Mouse (Mus musculus): ENCODE data around the gene Il11ra1. TPM values are rescaled to one million over a fixed set of nuclear protein-coding genes. Genes with fewer than 3 reads are reported as not detected.

Il11ra1 gene
- polyA plus RNA-seq, 1 experiment from 2014 or later = 36.0 TPM

GRCm38 (mm10) chr4:41665009-41665675 lies 34.6 kb upstream of the Il11ra1 start:
- Histone ChIP-seq H3K9ac (no peak overlapping the region), H3K4me1 (replicated peaks) (peaks cover 7% of the 10 kb centered on the region), H3K36me3 (replicated peaks) (no peaks in the 10 kb centered on the region), H3K9me3 (replicated peaks) (no peaks in the 10 kb centered on the region), H3K4me3 (replicated peaks) (no peak overlapping the region), H3K27me3 (peaks cover 3% of the 10 kb centered on the region; the same call in 1 of the 2 replicates), H3K27ac (replicated peaks) (no peak overlapping the region), H3K4me2 (no peak overlapping the region)
- WGBS (ENCODE audit: insufficient replicate concordance) = 6% methylated on average over 7 of the region's 8 CpGs
- ATAC-seq (ENCODE audit: insufficient read depth) = no peak

DNA sequence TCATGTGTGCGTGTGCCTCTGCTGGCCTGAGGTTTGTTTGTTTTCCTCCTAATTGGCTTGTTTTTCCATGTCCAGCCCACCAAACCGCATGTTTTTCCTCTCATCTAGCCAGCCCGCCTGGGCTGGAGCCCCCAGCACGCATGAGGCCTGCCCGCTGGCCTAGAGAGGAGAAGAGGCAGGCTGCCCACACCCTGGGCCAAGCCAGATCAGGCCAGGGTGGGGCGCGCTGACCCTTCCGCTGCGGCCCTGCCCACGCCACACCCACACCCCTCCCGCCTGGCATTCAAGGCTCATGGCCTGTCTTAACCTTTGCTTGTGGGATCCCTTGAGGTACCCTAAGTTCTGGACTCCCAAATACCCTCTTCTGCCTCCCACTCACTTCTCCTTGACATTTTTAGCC lies 33.1 kb upstream of the Il11ra1 start:
- no peaks in the 10 kb centered on the region for H3K4me1 ChIP-seq (replicated peaks)
- WGBS (ENCODE audit: insufficient replicate concordance) = 62% methylated on average over 11 of the region's 11 CpGs
- H3K9me3 ChIP-seq (replicated peaks) = no peaks in the 10 kb centered on the region
- no peak overlapping the region for H3K4me2 ChIP-seq
- H3K27ac ChIP-seq (replicated peaks) = no peak overlapping the region
- no peak overlapping the region for H3K4me3 ChIP-seq (replicated peaks)
- no peak for ATAC-seq (ENCODE audit: insufficient read depth)
- no peaks in the 10 kb centered on the region for H3K36me3 ChIP-seq (replicated peaks)
- H3K27me3 ChIP-seq = peaks cover 11% of the 10 kb centered on the region
- no peak overlapping the region for H3K9ac ChIP-seq

DNA sequence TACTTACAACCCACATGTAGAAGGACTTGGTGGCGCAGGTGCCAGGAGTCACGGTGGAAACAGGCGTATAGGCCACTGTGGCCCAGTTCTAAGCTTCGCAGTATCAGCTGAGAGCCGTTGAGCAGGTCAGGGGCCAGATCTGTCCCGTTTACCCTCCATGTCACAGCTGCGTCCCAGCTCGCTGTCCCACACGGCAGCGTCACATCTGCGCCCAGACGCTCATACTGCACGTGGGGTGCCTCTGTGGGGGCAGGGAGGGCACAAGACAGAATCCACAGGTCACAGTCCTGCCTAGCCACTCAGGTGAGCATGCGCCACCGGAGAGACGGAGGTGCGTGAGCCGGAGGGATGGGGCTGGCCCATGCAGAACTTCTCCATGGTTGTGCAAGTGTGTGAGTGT lies 29.0 kb upstream of the Il11ra1 start:
- 70% methylated on average over 18 of the region's 18 CpGs for WGBS (ENCODE audit: insufficient replicate concordance)
- no peak overlapping the region for H3K4me3 ChIP-seq (replicated peaks)
- H3K9ac ChIP-seq = no peak overlapping the region
- H3K9me3 ChIP-seq (replicated peaks) = no peaks in the 10 kb centered on the region
- no peak for ATAC-seq (ENCODE audit: insufficient read depth)
- H3K27ac ChIP-seq (replicated peaks) = no peak overlapping the region
- H3K27me3 ChIP-seq = peaks cover 42% of the 10 kb centered on the region
- no peaks in the 10 kb centered on the region for H3K4me1 ChIP-seq (replicated peaks)
- H3K4me2 ChIP-seq = no peak overlapping the region
- H3K36me3 ChIP-seq (replicated peaks) = no peaks in the 10 kb centered on the region

GRCm38 (mm10) chr4:41671500-41671899 lies 28.3 kb upstream of the Il11ra1 start:
- no peak overlapping the region for H3K27ac ChIP-seq (replicated peaks)
- H3K4me3 ChIP-seq (replicated peaks) = no peak overlapping the region
- H3K4me2 ChIP-seq = no peak overlapping the region
- WGBS (ENCODE audit: insufficient replicate concordance) = 34% methylated on average over 5 of the region's 5 CpGs
- no peaks in the 10 kb centered on the region for H3K36me3 ChIP-seq (replicated peaks)
- H3K9ac ChIP-seq = no peak overlapping the region
- no peak for ATAC-seq (ENCODE audit: insufficient read depth)
- no peaks in the 10 kb centered on the region for H3K9me3 ChIP-seq (replicated peaks)
- H3K4me1 ChIP-seq (replicated peaks) = no peaks in the 10 kb centered on the region
- peaks cover 44% of the 10 kb centered on the region for H3K27me3 ChIP-seq

- no peak overlapping the region for H3K4me3 ChIP-seq (replicated peaks)
- WGBS (ENCODE audit: insufficient replicate concordance) = 33% methylated on average over 8 of the region's 8 CpGs
- no peak overlapping the region for H3K27ac ChIP-seq (replicated peaks)
- H3K9me3 ChIP-seq (replicated peaks) = no peaks in the 10 kb centered on the region
- H3K4me2 ChIP-seq = no peak overlapping the region
- H3K36me3 ChIP-seq (replicated peaks) = no peaks in the 10 kb centered on the region
- H3K9ac ChIP-seq = no peak overlapping the region
- ATAC-seq (ENCODE audit: insufficient read depth) = no peak
- H3K4me1 ChIP-seq (replicated peaks) = no peaks in the 10 kb centered on the region
- H3K27me3 ChIP-seq = peaks cover 49% of the 10 kb centered on the region
These were observed 27.8 kb upstream of the Il11ra1 start for GRCm38 (mm10) chr4:41671963-41672480.

- Histone ChIP-seq H3K27me3 (peaks cover 53% of the 10 kb centered on the region), H3K4me1 (replicated peaks) (no peaks in the 10 kb centered on the region)
These were observed 27.2 kb upstream of the Il11ra1 start for GRCm38 (mm10) chr4:41672522-41672963.

GRCm38 (mm10) chr4:41673186-41673585 lies 26.6 kb upstream of the Il11ra1 start:
- no peak overlapping the region for H3K9ac ChIP-seq
- H3K36me3 ChIP-seq (replicated peaks) = no peaks in the 10 kb centered on the region
- no peaks in the 10 kb centered on the region for H3K4me1 ChIP-seq (replicated peaks)
- H3K27ac ChIP-seq (replicated peaks) = no peak overlapping the region
- peaks cover 56% of the 10 kb centered on the region for H3K27me3 ChIP-seq
- H3K4me3 ChIP-seq (replicated peaks) = no peak overlapping the region
- WGBS (ENCODE audit: insufficient replicate concordance) = 62% methylated on average over 19 of the region's 19 CpGs
- no peaks in the 10 kb centered on the region for H3K9me3 ChIP-seq (replicated peaks)
- no peak for ATAC-seq (ENCODE audit: insufficient read depth)
- H3K4me2 ChIP-seq = no peak overlapping the region

More at GRCm38 (mm10) chr4:41672522-41672963, 27.2 kb upstream of the Il11ra1 start:
- Histone ChIP-seq H3K9ac (no peak overlapping the region), H3K4me3 (replicated peaks) (no peak overlapping the region), H3K27ac (replicated peaks) (no peak overlapping the region), H3K4me2 (no peak overlapping the region), H3K36me3 (replicated peaks) (no peaks in the 10 kb centered on the region), H3K9me3 (replicated peaks) (no peaks in the 10 kb centered on the region)
- WGBS (ENCODE audit: insufficient replicate concordance) = 32% methylated on average over 8 of the region's 8 CpGs
- no peak for ATAC-seq (ENCODE audit: insufficient read depth)

DNA sequence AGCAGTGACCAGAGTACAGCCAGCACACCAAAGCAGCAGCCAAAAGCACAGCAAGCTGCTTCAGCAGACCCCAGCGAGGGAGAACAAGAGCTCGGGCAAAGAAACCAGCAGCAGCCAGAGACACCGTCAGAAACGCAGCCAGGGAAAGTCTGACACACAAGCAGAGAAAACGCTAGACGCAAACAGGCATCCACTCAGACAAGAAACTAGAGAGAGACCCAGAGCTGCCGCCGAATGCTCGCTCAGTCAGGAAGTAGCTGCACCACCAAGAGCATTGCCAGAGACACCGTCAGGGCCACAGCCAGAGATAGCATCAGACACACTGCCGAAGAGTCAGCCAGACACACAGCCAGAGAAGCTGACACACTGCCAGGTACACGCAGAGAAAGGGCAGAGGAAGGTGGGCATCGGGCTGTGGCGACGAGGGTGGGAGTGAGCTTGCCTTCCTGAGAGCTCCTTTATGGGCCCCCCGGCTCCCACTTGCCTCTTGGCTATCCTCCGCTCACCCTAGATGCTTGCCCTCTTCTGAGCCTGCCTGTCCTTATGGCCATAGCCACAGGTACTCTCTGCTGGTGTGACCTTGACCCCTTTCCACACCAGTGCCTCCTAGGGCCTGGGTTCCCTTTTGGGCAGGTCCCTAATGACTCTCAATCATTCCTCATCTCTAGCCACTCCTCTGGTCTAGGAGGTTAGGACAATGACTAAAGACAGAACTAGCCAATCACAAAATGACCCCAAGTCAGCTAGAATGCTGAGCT lies 23.4 kb upstream of the Il11ra1 start:
- H3K4me1 ChIP-seq (replicated peaks) = no peaks in the 10 kb centered on the region
- H3K9me3 ChIP-seq (replicated peaks) = no peaks in the 10 kb centered on the region
- ATAC-seq (ENCODE audit: insufficient read depth) = no peak
- no peak overlapping the region for H3K4me3 ChIP-seq (replicated peaks)
- no peaks in the 10 kb centered on the region for H3K36me3 ChIP-seq (replicated peaks)
- H3K27me3 ChIP-seq = peaks cover 78% of the 10 kb centered on the region
- WGBS (ENCODE audit: insufficient replicate concordance) = 32% methylated on average over 17 of the region's 17 CpGs
- H3K4me2 ChIP-seq = no peak overlapping the region
- H3K27ac ChIP-seq (replicated peaks) = no peak overlapping the region
- H3K9ac ChIP-seq = no peak overlapping the region

- H3K9me3 ChIP-seq (replicated peaks) = no peaks in the 10 kb centered on the region
- H3K4me1 ChIP-seq (replicated peaks) = no peaks in the 10 kb centered on the region
- H3K9ac ChIP-seq = no peak overlapping the region
- H3K27ac ChIP-seq (replicated peaks) = no peak overlapping the region
- H3K36me3 ChIP-seq (replicated peaks) = no peaks in the 10 kb centered on the region
- no peak overlapping the region for H3K4me3 ChIP-seq (replicated peaks)
- ATAC-seq (ENCODE audit: insufficient read depth) = no peak
- no peak overlapping the region for H3K4me2 ChIP-seq
- WGBS (ENCODE audit: insufficient replicate concordance) = 48% methylated on average over 13 of the region's 13 CpGs
- H3K27me3 ChIP-seq = peaks cover 77% of the 10 kb centered on the region
These were observed 22.7 kb upstream of the Il11ra1 start for GRCm38 (mm10) chr4:41677006-41677629.

GRCm38 (mm10) chr4:41678863-41679262 lies 20.9 kb upstream of the Il11ra1 start:
- Histone ChIP-seq H3K36me3 (replicated peaks) (no peaks in the 10 kb centered on the region), H3K27me3 (peaks cover 74% of the 10 kb centered on the region), H3K27ac (replicated peaks) (no peak overlapping the region), H3K9ac (no peak overlapping the region), H3K4me2 (no peak overlapping the region), H3K4me1 (replicated peaks) (no peaks in the 10 kb centered on the region), H3K9me3 (replicated peaks) (no peaks in the 10 kb centered on the region), H3K4me3 (replicated peaks) (no peak overlapping the region)
- 48% methylated on average over 6 of the region's 6 CpGs for WGBS (ENCODE audit: insufficient replicate concordance)
- ATAC-seq (ENCODE audit: insufficient read depth) = no peak

GRCm38 (mm10) chr4:41679291-41679690 lies 20.5 kb upstream of the Il11ra1 start:
- WGBS (ENCODE audit: insufficient replicate concordance) = 47% methylated on average over 1 of the region's 2 CpGs
- Histone ChIP-seq H3K9ac (no peak overlapping the region), H3K36me3 (replicated peaks) (no peaks in the 10 kb centered on the region), H3K9me3 (replicated peaks) (no peaks in the 10 kb centered on the region), H3K27ac (replicated peaks) (no peak overlapping the region), H3K4me1 (replicated peaks) (no peaks in the 10 kb centered on the region), H3K4me3 (replicated peaks) (no peak overlapping the region), H3K4me2 (no peak overlapping the region), H3K27me3 (peaks cover 74% of the 10 kb centered on the region)
- ATAC-seq (ENCODE audit: insufficient read depth) = no peak
